Comparison of ENCODE assay signal across 26 mouse cellular contexts in the genomic region with DNA sequence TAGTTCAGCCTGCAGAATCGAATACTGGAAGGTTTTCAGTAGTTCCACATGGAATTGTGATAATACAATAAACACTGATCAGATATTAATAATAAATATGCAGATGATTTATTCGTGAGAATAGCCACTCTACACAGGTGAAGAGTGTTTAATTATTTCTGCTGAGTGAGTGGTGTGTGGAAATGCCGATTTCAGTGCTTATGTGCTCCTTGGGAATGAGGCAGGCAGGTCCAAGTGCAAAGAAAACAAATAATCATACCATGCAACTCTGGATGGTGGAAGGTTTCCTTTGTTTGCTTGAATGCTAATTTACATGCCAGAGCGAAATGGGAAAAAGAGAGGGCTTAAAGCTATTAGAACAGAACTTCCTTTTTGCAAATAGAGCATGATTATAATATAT.
DNase-seq lines count a peak whose midpoint lies in the region; ATAC-seq and TF ChIP-seq lines count a peak whose summit lies in the region.
"Had no signal": no experiment of that assay in that cellular context is flagged by ENCODE, and none has a peak within 500 bp of the region (broad histone marks: within the 10 kb centered on the region; RNA-seq: fewer than 3 reads in every experiment).

No protein-coding gene starts in this region.

- H3K4me3 ChIP-seq in forebrain, embryonic 14.5 days (ENCODE audit: low read depth, low read length) = no peak overlapping the region
- H3K4me3 ChIP-seq in forebrain, embryonic 13.5 days = no peak overlapping the region
- H3K4me3 ChIP-seq in hindbrain, postnatal 0 days (ENCODE audit: low read length) = no peak overlapping the region
- H3K4me3 ChIP-seq in hindbrain, embryonic 11.5 days (ENCODE audit: low read depth, low read length) = no peak overlapping the region
- H3K4me3 ChIP-seq in midbrain, embryonic 15.5 days = no peak overlapping the region
- H3K4me3 ChIP-seq in midbrain, postnatal 0 days (ENCODE audit: low read depth, low read length) = no peak overlapping the region
- no peak overlapping the region for H3K4me3 ChIP-seq in neural tube, embryonic 14.5 days (ENCODE audit: low read depth, low read length)
- H3K4me3 ChIP-seq: forebrain, embryonic 10.5 days; forebrain, embryonic 15.5 days; heart, adult 2 months; heart, embryonic 10.5 days; heart, embryonic 13.5 days; hindbrain, embryonic 15.5 days had no signal

- DNase-seq in forebrain, embryonic 14.5 days (ENCODE audit: low spot score) = peak; percentile 7
- peak; percentile 3 for DNase-seq in hindbrain, postnatal 0 days (ENCODE audit: low spot score)
- no peak for DNase-seq in hindbrain, embryonic 11.5 days (ENCODE audit: low spot score)
- DNase-seq in midbrain, postnatal 0 days (ENCODE audit: low spot score) = no peak
- DNase-seq in gastrocnemius, postnatal 4 days (ENCODE audit: low spot score in 2 of 2) = no peak
- DNase-seq: adrenal gland, adult 8-10 months; adrenal gland, postnatal 25 days; cerebellum, adult 2 months; cerebellum, adult 9-11 months; cerebellum, postnatal 25 days; embryo, embryonic 11 days; gastrocnemius, postnatal 25 days; heart, adult 2 months; heart, postnatal 14 days; heart, postnatal 4 days had no signal

- no peak for TF ChIP-seq CTCF in hindbrain, postnatal 0 days (IDR thresholded peaks at IDR 0.05; ENCODE audit: low read depth)
- TF ChIP-seq CTCF in midbrain, postnatal 0 days (IDR thresholded peaks at IDR 0.05) = no peak

- H3K9me3 ChIP-seq in forebrain, embryonic 14.5 days (replicated peaks; ENCODE audit: control insufficient read depth, low read length) = no peaks in the 10 kb centered on the region
- H3K9me3 ChIP-seq in forebrain, embryonic 13.5 days (replicated peaks) = no peaks in the 10 kb centered on the region
- H3K9me3 ChIP-seq in hindbrain, postnatal 0 days (ENCODE audit: low read length) = no peaks in the 10 kb centered on the region
- no peaks in the 10 kb centered on the region for H3K9me3 ChIP-seq in hindbrain, embryonic 11.5 days (ENCODE audit: control insufficient read depth, low read length)
- no peaks in the 10 kb centered on the region for H3K9me3 ChIP-seq in midbrain, embryonic 15.5 days
- H3K9me3 ChIP-seq in midbrain, postnatal 0 days (ENCODE audit: low read length) = no peaks in the 10 kb centered on the region
- no peaks in the 10 kb centered on the region for H3K9me3 ChIP-seq in neural tube, embryonic 14.5 days (ENCODE audit: control insufficient read depth, low read length)
- H3K9me3 ChIP-seq: forebrain, embryonic 10.5 days; forebrain, embryonic 15.5 days; heart, embryonic 10.5 days; heart, embryonic 13.5 days; hindbrain, embryonic 15.5 days had no signal

- H3K9ac ChIP-seq in forebrain, embryonic 14.5 days (ENCODE audit: low read length) = no peak overlapping the region
- no peak overlapping the region for H3K9ac ChIP-seq in forebrain, embryonic 13.5 days
- no peak overlapping the region for H3K9ac ChIP-seq in hindbrain, postnatal 0 days (replicated peaks; ENCODE audit: low read length)
- H3K9ac ChIP-seq in hindbrain, embryonic 11.5 days (ENCODE audit: low read depth, low read length) = no peak overlapping the region
- H3K9ac ChIP-seq in midbrain, embryonic 15.5 days = no peak overlapping the region
- no peak overlapping the region for H3K9ac ChIP-seq in midbrain, postnatal 0 days (replicated peaks; ENCODE audit: low read length, poor library complexity, severe bottlenecking)
- H3K9ac ChIP-seq in neural tube, embryonic 14.5 days (replicated peaks; ENCODE audit: low read depth, low read length) = no peak overlapping the region
- H3K9ac ChIP-seq: forebrain, embryonic 15.5 days; heart, embryonic 13.5 days; hindbrain, embryonic 15.5 days had no signal

- no peak for ATAC-seq in forebrain, embryonic 14.5 days
- ATAC-seq in forebrain, embryonic 13.5 days = no peak
- ATAC-seq in hindbrain, postnatal 0 days = no peak
- no peak for ATAC-seq in hindbrain, embryonic 11.5 days (ENCODE audit: low FRiP score)
- peak; percentile 70; the same call in 1 of the 2 replicates for ATAC-seq in midbrain, embryonic 15.5 days (replicated peaks)
- no peak for ATAC-seq in midbrain, postnatal 0 days (ENCODE audit: low FRiP score)
- peak; percentile 77 for ATAC-seq in neural tube, embryonic 14.5 days (ENCODE audit: low read depth)
- ATAC-seq: activated CD4-positive, CD25-positive, alpha-beta regulatory T cell, adult 4 months; forebrain, embryonic 15.5 days; inflammation-experienced regulatory T-cells, adult 6 months; intestine, embryonic 16.5 days had no signal

- H3K4me1 ChIP-seq in forebrain, embryonic 14.5 days (ENCODE audit: control insufficient read depth, insufficient read depth, low read length) = no peaks in the 10 kb centered on the region
- peaks cover 5% of the 10 kb centered on the region; the same call in 1 of the 2 replicates for H3K4me1 ChIP-seq in forebrain, embryonic 13.5 days
- no peaks in the 10 kb centered on the region for H3K4me1 ChIP-seq in hindbrain, postnatal 0 days (ENCODE audit: insufficient read depth, low read length)
- H3K4me1 ChIP-seq in hindbrain, embryonic 11.5 days (replicated peaks; ENCODE audit: control insufficient read depth, insufficient read depth, low read length) = no peaks in the 10 kb centered on the region
- H3K4me1 ChIP-seq in midbrain, embryonic 15.5 days = peaks cover 5% of the 10 kb centered on the region
- no peaks in the 10 kb centered on the region for H3K4me1 ChIP-seq in midbrain, postnatal 0 days (ENCODE audit: insufficient read depth, low read length)
- no peaks in the 10 kb centered on the region for H3K4me1 ChIP-seq in neural tube, embryonic 14.5 days (ENCODE audit: control insufficient read depth, insufficient read depth, low read length)
- H3K4me1 ChIP-seq: forebrain, embryonic 10.5 days; forebrain, embryonic 15.5 days; heart, embryonic 10.5 days; heart, embryonic 13.5 days had no signal

- no peaks in the 10 kb centered on the region for H3K27me3 ChIP-seq in forebrain, embryonic 14.5 days (replicated peaks; ENCODE audit: control insufficient read depth, insufficient read depth, low read length)
- H3K27me3 ChIP-seq in forebrain, embryonic 13.5 days = no peaks in the 10 kb centered on the region
- no peaks in the 10 kb centered on the region for H3K27me3 ChIP-seq in hindbrain, postnatal 0 days (ENCODE audit: insufficient read depth, low read length)
- no peaks in the 10 kb centered on the region for H3K27me3 ChIP-seq in hindbrain, embryonic 11.5 days (ENCODE audit: control insufficient read depth, insufficient read depth, low read length)
- H3K27me3 ChIP-seq in midbrain, embryonic 15.5 days (replicated peaks) = no peaks in the 10 kb centered on the region
- H3K27me3 ChIP-seq in midbrain, postnatal 0 days (ENCODE audit: insufficient read depth, low read length) = no peaks in the 10 kb centered on the region
- no peaks in the 10 kb centered on the region for H3K27me3 ChIP-seq in neural tube, embryonic 14.5 days (ENCODE audit: control insufficient read depth, insufficient read depth, low read length)
- H3K27me3 ChIP-seq: forebrain, embryonic 15.5 days; heart, embryonic 13.5 days; hindbrain, embryonic 15.5 days had no signal

- no peak overlapping the region for H3K4me2 ChIP-seq in forebrain, embryonic 14.5 days (ENCODE audit: low read length)
- H3K4me2 ChIP-seq in forebrain, embryonic 13.5 days = no peak overlapping the region
- H3K4me2 ChIP-seq in hindbrain, postnatal 0 days (ENCODE audit: low read depth, low read length) = no peak overlapping the region
- no peak overlapping the region for H3K4me2 ChIP-seq in hindbrain, embryonic 11.5 days (replicated peaks; ENCODE audit: low read depth, low read length)
- no peak overlapping the region for H3K4me2 ChIP-seq in midbrain, embryonic 15.5 days
- H3K4me2 ChIP-seq in midbrain, postnatal 0 days (ENCODE audit: low read depth, low read length, poor library complexity, severe bottlenecking) = no peak overlapping the region
- H3K4me2 ChIP-seq in neural tube, embryonic 14.5 days (ENCODE audit: low read depth, low read length) = no peak overlapping the region
- H3K4me2 ChIP-seq: forebrain, embryonic 15.5 days; heart, embryonic 13.5 days; hindbrain, embryonic 15.5 days had no signal

- H3K36me3 ChIP-seq in forebrain, embryonic 14.5 days (ENCODE audit: control insufficient read depth, insufficient read depth, low read length) = no peaks in the 10 kb centered on the region
- H3K36me3 ChIP-seq in forebrain, embryonic 13.5 days (ENCODE audit: poor library complexity, severe bottlenecking) = no peaks in the 10 kb centered on the region
- H3K36me3 ChIP-seq in hindbrain, postnatal 0 days (ENCODE audit: insufficient read depth, low read length) = no peaks in the 10 kb centered on the region
- H3K36me3 ChIP-seq in hindbrain, embryonic 11.5 days (ENCODE audit: control insufficient read depth, insufficient read depth, low read length) = no peaks in the 10 kb centered on the region
- H3K36me3 ChIP-seq in midbrain, embryonic 15.5 days (replicated peaks) = no peaks in the 10 kb centered on the region
- H3K36me3 ChIP-seq in midbrain, postnatal 0 days (ENCODE audit: insufficient read depth, low read length) = no peaks in the 10 kb centered on the region
- no peaks in the 10 kb centered on the region for H3K36me3 ChIP-seq in neural tube, embryonic 14.5 days (ENCODE audit: control insufficient read depth, insufficient read depth, low read length)
- H3K36me3 ChIP-seq: forebrain, embryonic 10.5 days; forebrain, embryonic 15.5 days; heart, embryonic 10.5 days; heart, embryonic 13.5 days; hindbrain, embryonic 15.5 days had no signal

- 54% methylated on average over 4 of the region's 4 CpGs for WGBS in forebrain, embryonic 14.5 days
- WGBS in forebrain, embryonic 13.5 days = 59% methylated on average over 4 of the region's 4 CpGs
- WGBS in hindbrain, postnatal 0 days = 53% methylated on average over 4 of the region's 4 CpGs
- 73% methylated on average over 4 of the region's 4 CpGs for WGBS in hindbrain, embryonic 11.5 days
- 49% methylated on average over 4 of the region's 4 CpGs for WGBS in midbrain, embryonic 15.5 days
- WGBS in midbrain, postnatal 0 days = 57% methylated on average over 4 of the region's 4 CpGs
- 54% methylated on average over 4 of the region's 4 CpGs for WGBS in neural tube, embryonic 14.5 days

- no peak overlapping the region for H3K27ac ChIP-seq in forebrain, embryonic 14.5 days (ENCODE audit: low read depth, low read length)
- no peak overlapping the region for H3K27ac ChIP-seq in forebrain, embryonic 13.5 days
- no peak overlapping the region for H3K27ac ChIP-seq in hindbrain, postnatal 0 days
- no peak overlapping the region for H3K27ac ChIP-seq in hindbrain, embryonic 11.5 days (ENCODE audit: low read depth, low read length)
- H3K27ac ChIP-seq in midbrain, embryonic 15.5 days = no peak overlapping the region
- H3K27ac ChIP-seq in midbrain, postnatal 0 days (ENCODE audit: low read depth, low read length) = no peak overlapping the region
- H3K27ac ChIP-seq in neural tube, embryonic 14.5 days (ENCODE audit: low read depth, low read length) = 0 out of 2 replicates have a peak overlapping the region, but pooled peaks have one; percentile 2
- H3K27ac ChIP-seq: forebrain, embryonic 10.5 days; forebrain, embryonic 15.5 days; heart, adult 2 months; heart, embryonic 10.5 days; heart, embryonic 13.5 days; hindbrain, embryonic 15.5 days had no signal

Comparison
In these comparisons a context has a peak if more than half of its experiments do, and no peak if none do; other contexts are left out.
1. ATAC-seq: peak in midbrain, embryonic 15.5 days (single experiment) and neural tube, embryonic 14.5 days (single experiment); none in forebrain, embryonic 14.5 days (single experiment), forebrain, embryonic 13.5 days (single experiment), hindbrain, postnatal 0 days (single experiment), hindbrain, embryonic 11.5 days (single experiment) and midbrain, postnatal 0 days (single experiment).
2. DNase-seq: peak in forebrain, embryonic 14.5 days (single experiment) and hindbrain, postnatal 0 days (single experiment); none in hindbrain, embryonic 11.5 days (single experiment), midbrain, postnatal 0 days (single experiment) and gastrocnemius, postnatal 4 days (0 of 2).